Mouse (Mus musculus): ENCODE measurements around the gene Kif27. TPM values are rescaled to one million over a fixed set of nuclear protein-coding genes. Genes with fewer than 3 reads are reported as not detected.

The Kif27 gene
- polyA plus RNA-seq, 1 experiment from 2014 or later = 1.3 TPM

DNA sequence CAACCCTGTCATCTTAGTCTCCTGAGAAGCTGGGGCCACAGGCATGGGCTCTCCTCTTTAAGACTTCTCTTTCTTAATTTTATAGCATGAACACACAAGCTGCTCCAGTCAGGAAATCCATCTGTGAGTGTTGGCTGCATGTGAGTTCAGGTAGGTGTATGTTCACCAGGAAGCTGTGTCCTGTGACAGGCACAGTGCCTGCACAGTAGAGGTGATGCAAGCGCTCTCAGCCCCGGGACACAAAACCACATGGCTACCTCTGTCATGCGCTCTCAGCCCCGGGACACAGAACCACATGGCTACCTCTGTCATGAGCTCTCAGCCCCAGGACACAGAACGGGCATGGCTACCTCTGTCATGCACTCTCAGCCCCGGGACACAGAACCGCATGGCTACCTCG, 95.4 kb downstream of the Kif27 start:
- H3K27me3 ChIP-seq (replicated peaks; ENCODE audit: insufficient read depth, low read length) = no peaks in the 10 kb centered on the region
- no peak overlapping the region for H3K9ac ChIP-seq (replicated peaks; ENCODE audit: low read depth)
- no peak overlapping the region for H3K27ac ChIP-seq (ENCODE audit: low read length)
- H3K9me3 ChIP-seq (ENCODE audit: low read length) = no peaks in the 10 kb centered on the region
- no peak for TF ChIP-seq CTCF (IDR thresholded peaks at IDR 0.05)
- TF ChIP-seq EP300 (IDR thresholded peaks at IDR 0.05) = no peak
- no peak overlapping the region for H3K4me2 ChIP-seq (replicated peaks; ENCODE audit: low read depth, low read length)
- no peaks in the 10 kb centered on the region for H3K4me1 ChIP-seq (ENCODE audit: insufficient read depth, low read depth, low read length)
- WGBS = 80% methylated on average over 8 of the region's 8 CpGs
- no peak overlapping the region for H3K4me3 ChIP-seq (ENCODE audit: low read depth, low read length)
- ATAC-seq (no peak), DNase-seq (ENCODE audit: low spot score) (no peak)
- H3K36me3 ChIP-seq (ENCODE audit: insufficient read depth, low read length) = 0 out of 2 replicates have a peak, but pooled peaks cover 5% of the 10 kb centered on the region

DNA sequence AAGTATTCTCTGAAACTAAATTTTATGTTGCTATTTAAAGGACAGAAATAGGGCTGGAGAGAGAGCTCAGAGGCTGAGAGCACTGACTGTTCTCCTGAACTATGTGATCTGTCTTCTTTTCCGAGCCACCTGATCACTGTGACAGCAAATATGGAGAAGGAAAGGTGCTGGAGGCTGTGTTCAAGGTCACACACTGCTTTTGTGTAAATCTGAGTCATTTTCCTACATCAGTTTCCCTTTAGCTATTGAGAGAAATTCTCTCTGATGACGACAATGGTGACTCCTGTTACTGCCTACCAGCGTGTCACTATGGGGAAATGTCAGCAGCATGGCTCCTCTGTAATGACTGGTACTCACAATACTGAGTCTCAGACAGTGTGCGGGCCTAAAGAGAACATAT, 97.2 kb downstream of the Kif27 start:
- no peak overlapping the region for H3K4me3 ChIP-seq (ENCODE audit: low read depth, low read length)
- H3K9ac ChIP-seq (replicated peaks; ENCODE audit: low read depth) = no peak overlapping the region
- H3K4me1 ChIP-seq (ENCODE audit: insufficient read depth, low read depth, low read length) = no peaks in the 10 kb centered on the region
- H3K4me2 ChIP-seq (replicated peaks; ENCODE audit: low read depth, low read length) = no peak overlapping the region
- ATAC-seq (no peak), DNase-seq (ENCODE audit: low spot score) (no peak)
- WGBS = 76% methylated on average over 4 of the region's 4 CpGs
- H3K27ac ChIP-seq (ENCODE audit: low read length) = no peak overlapping the region
- H3K36me3 ChIP-seq (ENCODE audit: insufficient read depth, low read length) = 0 out of 2 replicates have a peak, but pooled peaks cover 5% of the 10 kb centered on the region
- H3K9me3 ChIP-seq (ENCODE audit: low read length) = no peaks in the 10 kb centered on the region
- H3K27me3 ChIP-seq (replicated peaks; ENCODE audit: insufficient read depth, low read length) = no peaks in the 10 kb centered on the region
- no peak for TF ChIP-seq CTCF (IDR thresholded peaks at IDR 0.05)
- TF ChIP-seq EP300 (IDR thresholded peaks at IDR 0.05) = no peak

DNA sequence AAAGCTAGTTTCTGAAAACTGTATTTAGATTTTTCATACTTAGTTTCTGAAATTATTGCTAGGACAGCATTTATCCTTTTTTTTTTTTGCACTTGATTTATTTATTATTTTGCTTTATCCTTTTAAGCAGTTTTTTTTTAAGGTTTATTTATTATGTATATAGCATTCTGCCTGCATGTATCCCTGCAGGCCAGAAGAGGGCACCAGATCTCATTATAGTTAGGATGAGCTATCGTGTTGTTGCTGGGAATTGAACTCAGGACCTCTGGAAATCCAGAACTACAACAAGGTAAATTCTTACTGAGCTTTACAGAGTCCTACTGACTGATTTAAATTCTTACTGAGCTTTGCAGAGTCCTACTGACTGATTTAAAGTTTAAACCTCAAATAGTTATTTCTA, 105.7 kb downstream of the Kif27 start:
- no peak overlapping the region for H3K4me2 ChIP-seq (replicated peaks; ENCODE audit: low read depth, low read length)
- no peaks in the 10 kb centered on the region for H3K4me1 ChIP-seq (ENCODE audit: insufficient read depth, low read depth, low read length)
- no peaks in the 10 kb centered on the region for H3K27me3 ChIP-seq (replicated peaks; ENCODE audit: insufficient read depth, low read length)
- WGBS = 95% methylated on average over 1 of the region's 1 CpGs
- H3K9me3 ChIP-seq (ENCODE audit: low read length) = no peaks in the 10 kb centered on the region
- no peak overlapping the region for H3K4me3 ChIP-seq (ENCODE audit: low read depth, low read length)
- TF ChIP-seq CTCF (IDR thresholded peaks at IDR 0.05) (peak; percentile 36), EP300 (IDR thresholded peaks at IDR 0.05) (no peak)
- H3K36me3 ChIP-seq (ENCODE audit: insufficient read depth, low read length) = no peaks in the 10 kb centered on the region; the same call in 1 of the 2 replicates
- ATAC-seq = no peak
- H3K27ac ChIP-seq (ENCODE audit: low read length) = no peak overlapping the region
- no peak overlapping the region for H3K9ac ChIP-seq (replicated peaks; ENCODE audit: low read depth)
- no peak for DNase-seq (ENCODE audit: low spot score)

DNA sequence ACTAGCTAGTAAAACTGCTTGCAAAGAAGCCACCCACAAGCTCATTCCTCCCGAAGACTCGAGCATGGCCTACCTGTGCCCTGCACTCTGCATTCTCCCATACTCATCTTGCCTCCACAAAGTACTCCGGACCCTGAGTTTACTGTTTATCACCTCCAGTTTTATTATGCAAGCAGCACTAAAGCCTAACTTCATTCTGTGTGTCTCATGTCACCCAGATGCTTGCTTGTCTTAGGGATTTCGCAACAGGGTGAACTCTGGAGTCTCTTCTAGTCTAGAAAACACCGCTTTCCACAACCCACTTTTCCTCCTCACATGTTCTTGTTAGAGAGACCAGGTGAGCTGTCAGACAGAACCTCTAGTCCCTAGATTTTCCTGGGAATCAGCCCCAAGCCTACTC, 110.0 kb downstream of the Kif27 start:
- WGBS = 88% methylated on average over 5 of the region's 5 CpGs
- no peak for DNase-seq (ENCODE audit: low spot score)

More for the DNA sequence above, 110.0 kb downstream of the Kif27 start:
- H3K4me3 ChIP-seq (ENCODE audit: low read depth, low read length) = no peak overlapping the region
- H3K36me3 ChIP-seq (ENCODE audit: insufficient read depth, low read length) = no peaks in the 10 kb centered on the region; the same call in 1 of the 2 replicates
- no peak overlapping the region for H3K27ac ChIP-seq (ENCODE audit: low read length)
- no peak overlapping the region for H3K4me2 ChIP-seq (replicated peaks; ENCODE audit: low read depth, low read length)
- no peak for TF ChIP-seq EP300 (IDR thresholded peaks at IDR 0.05)
- no peak for TF ChIP-seq CTCF (IDR thresholded peaks at IDR 0.05)
- H3K27me3 ChIP-seq (replicated peaks; ENCODE audit: insufficient read depth, low read length) = no peaks in the 10 kb centered on the region
- H3K9ac ChIP-seq (replicated peaks; ENCODE audit: low read depth) = no peak overlapping the region
- no peaks in the 10 kb centered on the region for H3K4me1 ChIP-seq (ENCODE audit: insufficient read depth, low read depth, low read length)
- ATAC-seq = no peak
- no peaks in the 10 kb centered on the region for H3K9me3 ChIP-seq (ENCODE audit: low read length)

MicroRNAs within 50 kb of the gene (microRNA counts, 519-probe panel; counts per million panel counts)
- microRNA mmu-miR-7a = not detected

Small RNA genes within 50 kb of the gene (microRNA-seq; reads per million reads assigned to microRNA genes)
- gene Mir6369 (not detected), gene Mir7-1 (29.4 reads per million, percentile 34 among the genes with 10 or more reads in this experiment)

Other genes with a start within 250 kb of the Kif27 start
- 2.7 and 3.9 TPM in 2 replicates for gene Klhl3, start 245.5 kb downstream of the Kif27 start, polyA plus RNA-seq (2015; fragmentation: Nextera tagmentation; extraction: Ambion mirVana)
- gene Hnrnpa0, start 230.6 kb downstream of the Kif27 start, polyA plus RNA-seq (2015; fragmentation: Nextera tagmentation; extraction: Ambion mirVana) = 29.6 and 33.1 TPM in 2 replicates
- gene Idnk, start 201.5 kb downstream of the Kif27 start, polyA plus RNA-seq (2015; fragmentation: Nextera tagmentation; extraction: Ambion mirVana) = 40.5 and 43.5 TPM in 2 replicates
- 52.3 and 57.3 TPM in 2 replicates for gene Ubqln1, start 143.5 kb downstream of the Kif27 start, polyA plus RNA-seq (2015; fragmentation: Nextera tagmentation; extraction: Ambion mirVana)
- 22.5 and 24.4 TPM in 2 replicates for gene Gkap1, start 83.4 kb downstream of the Kif27 start, polyA plus RNA-seq (2015; fragmentation: Nextera tagmentation; extraction: Ambion mirVana)
- 30.6 and 33.3 TPM in 2 replicates for gene 2210016F16Rik, start 26.1 kb upstream of the Kif27 start, polyA plus RNA-seq (2015; fragmentation: Nextera tagmentation; extraction: Ambion mirVana)
- gene Rmi1, start 43.1 kb upstream of the Kif27 start, polyA plus RNA-seq (2015; fragmentation: Nextera tagmentation; extraction: Ambion mirVana) = 15.5 and 17.5 TPM in 2 replicates
- 681 and 815 TPM in 2 replicates for gene Hnrnpk, start 44.2 kb upstream of the Kif27 start, polyA plus RNA-seq (2015; fragmentation: Nextera tagmentation; extraction: Ambion mirVana)